Mouse (Mus musculus): ENCODE measurements around the gene Gm17617.

DNA sequence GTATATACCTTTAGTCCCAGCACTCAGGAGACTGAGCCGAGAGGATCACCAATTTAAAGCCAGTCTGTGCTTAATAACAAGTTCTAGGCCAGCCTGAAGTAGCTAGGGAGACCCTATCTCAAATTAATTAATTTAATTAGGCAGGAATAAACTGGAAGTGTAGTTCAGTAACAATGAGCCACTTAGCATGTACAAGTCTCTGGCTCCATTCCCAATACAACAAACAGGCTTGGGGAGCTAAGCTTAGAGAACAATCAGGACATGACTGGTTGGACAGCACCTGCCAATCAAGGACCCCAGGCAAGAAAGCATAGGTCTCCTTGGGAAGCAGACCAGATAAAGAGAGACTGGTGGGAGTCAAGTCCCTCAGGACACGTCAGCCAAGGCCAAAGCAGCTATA, 6.9 kb upstream of the Gm17617 start:
- TF ChIP-seq CTCF (IDR thresholded peaks at IDR 0.05): no peak
- TF ChIP-seq POLR2A (IDR thresholded peaks at IDR 0.05; ENCODE audit: insufficient read depth, low read depth, low read length): no peak
- TF ChIP-seq EP300 (IDR thresholded peaks at IDR 0.05; ENCODE audit: insufficient read depth, low read depth, low read length): no peak

Data from heart, adult 2 months (tissue).